Mouse (Mus musculus) lung, embryonic 14.5 days (tissue): ENCODE results near the gene Prkn. TPM values are rescaled to one million over a fixed set of nuclear protein-coding genes. Genes with fewer than 3 reads are reported as not detected.

Experiments used
- ATAC-seq: fragments of 200-750 bp; cut with Nextera tagmentation; 2 replicates; pipeline ENCODE4 v1.8.0; 2017; ENCODE audit warnings: mild to moderate bottlenecking, moderate TSS enrichment, moderate library complexity; ENCODE audit not compliant: insufficient read depth
- DNase-seq: peaks from one replicate; pipeline ENCODE4 v3.0.0-alpha.2; 2015
- H3K27ac ChIP-seq: fragments of 300-500 bp; sonication (generic); 2 replicates; pipeline ENCODE4 v1.5.1; 2014; ENCODE audit warnings: low read depth, mild to moderate bottlenecking, moderate library complexity
- H3K27me3 ChIP-seq: fragments of 300-500 bp; sonication (generic); 2 replicates; pipeline ENCODE4 v1.6.1; 2014; ENCODE audit warnings: low read length, control low read depth; ENCODE audit not compliant: insufficient read depth
- H3K36me3 ChIP-seq: fragments of 300-500 bp; sonication (generic); 2 replicates; pipeline ENCODE4 v1.6.1; 2014; ENCODE audit warnings: control low read depth; ENCODE audit not compliant: insufficient read depth
- H3K4me1 ChIP-seq: fragments of 300-500 bp; sonication (generic); 2 replicates; pipeline ENCODE4 v1.6.1; 2014; ENCODE audit warnings: antibody characterized with exemption, control low read depth; ENCODE audit not compliant: insufficient read depth
- H3K4me2 ChIP-seq: fragments of 300-500 bp; sonication (generic); 2 replicates; pipeline ENCODE4 v1.6.1; 2014; ENCODE audit warnings: mild to moderate bottlenecking
- H3K4me3 ChIP-seq: fragments of 300-500 bp; sonication (generic); 2 replicates; pipeline ENCODE4 v1.5.1; 2014; ENCODE audit warnings: low read depth, low read length
- H3K9ac ChIP-seq: fragments of 300-500 bp; sonication (generic); 2 replicates; pipeline ENCODE4 v1.6.1; 2014
- H3K9me3 ChIP-seq: fragments of 300-500 bp; sonication (generic); 2 replicates; pipeline ENCODE4 v1.6.1; 2016; ENCODE audit warnings: low read depth, low read length, control low read depth
- CTCF ChIP-seq: IDR thresholded peaks from 2 replicates; pipeline ENCODE4 v1.5.1; 2016; ENCODE audit warnings: antibody characterized with exemption, low read depth
- WGBS: fragments of 180-500 bp; shearing (Covaris S2); extraction: QIAGEN DNeasy Blood & Tissue Kit; methylation state at CpG from one replicate; pipeline ENCODE4 v1.1.7; 2014; 5-methylcytosine and 5-hydroxymethylcytosine counted together
- polyA plus RNA-seq: library from polyadenylated mRNA; unstranded; fragments of >200 nt; fragmentation: Nextera tagmentation; extraction: Ambion mirVana; gene quantifications from 2 replicates; pipeline ENCODE4 v1.2.1, GENCODE M21; 2014

Prkn gene
- polyA plus RNA-seq, 1 experiment from 2014 or later: 1.0 TPM

DNA sequence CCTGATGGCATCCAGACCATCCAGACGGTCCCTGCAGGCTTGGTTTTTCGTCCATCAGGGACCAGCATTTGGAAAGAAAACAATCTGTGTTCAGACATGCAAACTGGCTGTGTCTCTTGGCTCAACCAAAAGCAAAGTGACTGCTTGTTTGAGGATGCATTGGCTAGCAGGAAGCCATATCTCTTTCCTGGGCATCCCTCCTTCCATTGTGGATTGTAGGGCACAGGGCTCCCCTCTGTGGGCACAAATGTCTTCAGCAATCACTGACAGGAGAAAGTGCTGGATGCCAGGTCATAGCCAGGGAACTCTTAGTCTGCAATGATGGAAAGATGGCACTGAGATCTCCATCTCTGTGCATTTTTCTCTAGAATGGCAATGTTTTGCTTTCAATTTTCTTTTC lies 939.8 kb downstream of the Prkn start:
- ATAC-seq (no peak), DNase-seq (no peak)
- H3K27ac ChIP-seq: no peak overlapping the region
- no peak overlapping the region for H3K4me2 ChIP-seq
- H3K27me3 ChIP-seq: no peaks in the 10 kb centered on the region
- no peaks in the 10 kb centered on the region for H3K9me3 ChIP-seq
- no peak overlapping the region for H3K4me3 ChIP-seq
- H3K4me1 ChIP-seq: no peaks in the 10 kb centered on the region
- no peak overlapping the region for H3K9ac ChIP-seq
- H3K36me3 ChIP-seq: no peaks in the 10 kb centered on the region
- WGBS: 44% methylated on average over 2 of the region's 2 CpGs
- TF ChIP-seq CTCF: no peak

GRCm38 (mm10) chr17:11780805-11781481 lies 940.8 kb downstream of the Prkn start:
- ATAC-seq (no peak), DNase-seq (no peak)
- H3K9me3 ChIP-seq: no peaks in the 10 kb centered on the region
- no peak overlapping the region for H3K9ac ChIP-seq
- no peaks in the 10 kb centered on the region for H3K36me3 ChIP-seq
- H3K4me1 ChIP-seq: no peaks in the 10 kb centered on the region
- H3K27me3 ChIP-seq: no peaks in the 10 kb centered on the region
- no peak overlapping the region for H3K4me2 ChIP-seq
- H3K27ac ChIP-seq: no peak overlapping the region
- WGBS: 56% methylated on average over 12 of the region's 12 CpGs
- TF ChIP-seq CTCF: no peak
- H3K4me3 ChIP-seq: no peak overlapping the region

DNA sequence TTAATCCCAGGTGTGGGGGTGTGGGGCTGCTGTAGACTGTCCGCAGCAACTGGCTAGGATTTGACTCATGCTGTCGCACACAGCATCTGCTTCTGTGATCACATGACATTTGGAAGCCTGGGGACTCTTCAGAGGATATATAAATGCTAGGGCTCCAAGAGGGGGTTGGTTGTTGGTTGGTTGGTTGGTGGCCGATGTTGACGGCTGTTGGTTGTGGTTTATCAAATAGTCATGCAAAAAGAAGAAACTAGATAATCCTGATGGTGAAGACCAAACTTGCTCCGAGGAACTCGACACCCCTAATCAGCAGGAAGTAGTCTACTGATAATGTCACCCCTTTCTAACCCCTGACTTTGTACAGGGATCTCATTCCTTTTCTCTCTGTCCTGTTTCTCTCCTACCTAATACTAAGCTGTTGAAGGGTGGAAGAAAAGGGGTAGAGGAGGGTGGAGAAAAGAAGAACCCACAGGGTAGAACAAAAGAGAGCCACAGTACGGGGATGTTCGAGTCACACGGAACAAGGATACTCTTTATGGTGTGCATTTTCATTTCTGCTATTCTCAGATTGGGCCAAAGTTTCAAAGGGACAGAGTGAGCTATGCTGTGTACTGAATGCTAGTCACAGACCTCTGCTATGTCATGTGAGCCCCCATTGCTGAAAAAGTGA lies 948.2 kb downstream of the Prkn start:
- no peaks in the 10 kb centered on the region for H3K9me3 ChIP-seq
- DNase-seq (no peak), ATAC-seq (no peak)
- H3K4me1 ChIP-seq: no peaks in the 10 kb centered on the region
- 71% methylated on average over 9 of the region's 9 CpGs for WGBS
- H3K4me3 ChIP-seq: no peak overlapping the region
- no peak overlapping the region for H3K9ac ChIP-seq
- TF ChIP-seq CTCF: no peak
- no peaks in the 10 kb centered on the region for H3K36me3 ChIP-seq
- no peaks in the 10 kb centered on the region for H3K27me3 ChIP-seq
- H3K4me2 ChIP-seq: no peak overlapping the region
- H3K27ac ChIP-seq: no peak overlapping the region

- no peak overlapping the region for H3K9ac ChIP-seq
- H3K4me3 ChIP-seq: no peak overlapping the region
- ATAC-seq: no peak
- no peak for DNase-seq
- H3K36me3 ChIP-seq: no peaks in the 10 kb centered on the region
- no peaks in the 10 kb centered on the region for H3K4me1 ChIP-seq
- no peaks in the 10 kb centered on the region for H3K27me3 ChIP-seq
- TF ChIP-seq CTCF: no peak
- WGBS: 63% methylated on average over 3 of the region's 3 CpGs
- H3K9me3 ChIP-seq: no peaks in the 10 kb centered on the region
- H3K4me2 ChIP-seq: no peak overlapping the region
- H3K27ac ChIP-seq: no peak overlapping the region
These were observed 955.8 kb downstream of the Prkn start for GRCm38 (mm10) chr17:11795979-11796378.

- no peak for TF ChIP-seq CTCF
- no peak overlapping the region for H3K4me3 ChIP-seq
- DNase-seq (no peak), ATAC-seq (no peak)
- 89% methylated on average over 4 of the region's 4 CpGs for WGBS
- no peak overlapping the region for H3K27ac ChIP-seq
- no peaks in the 10 kb centered on the region for H3K27me3 ChIP-seq
- H3K9ac ChIP-seq: no peak overlapping the region
- H3K4me1 ChIP-seq: no peaks in the 10 kb centered on the region
- H3K4me2 ChIP-seq: no peak overlapping the region
- H3K36me3 ChIP-seq: no peaks in the 10 kb centered on the region
- no peaks in the 10 kb centered on the region for H3K9me3 ChIP-seq
These were observed 961.0 kb downstream of the Prkn start for GRCm38 (mm10) chr17:11801226-11801625.

- Histone ChIP-seq H3K27me3 (no peaks in the 10 kb centered on the region), H3K4me1 (no peaks in the 10 kb centered on the region), H3K27ac (no peak overlapping the region), H3K4me3 (no peak overlapping the region), H3K36me3 (no peaks in the 10 kb centered on the region), H3K9me3 (no peaks in the 10 kb centered on the region), H3K4me2 (no peak overlapping the region), H3K9ac (no peak overlapping the region)
- TF ChIP-seq CTCF: no peak
- DNase-seq (no peak), ATAC-seq (no peak)
- 67% methylated on average over 3 of the region's 3 CpGs for WGBS
These were observed 967.1 kb downstream of the Prkn start for GRCm38 (mm10) chr17:11807280-11807679.

GRCm38 (mm10) chr17:11817886-11818285 lies 977.7 kb downstream of the Prkn start:
- Histone ChIP-seq H3K4me1 (no peaks in the 10 kb centered on the region), H3K9ac (no peak overlapping the region), H3K4me2 (no peak overlapping the region), H3K9me3 (no peaks in the 10 kb centered on the region), H3K27me3 (no peaks in the 10 kb centered on the region), H3K36me3 (no peaks in the 10 kb centered on the region), H3K4me3 (no peak overlapping the region), H3K27ac (no peak overlapping the region)
- DNase-seq: no peak
- no peak for TF ChIP-seq CTCF
- 75% methylated on average over 2 of the region's 2 CpGs for WGBS
- no peak for ATAC-seq
